Mouse (Mus musculus) effector memory CD4-positive, alpha-beta T cell, adult 5 months (primary cell): Measurements from ENCODE around the gene Isy1. TPM values are rescaled to one million over a fixed set of nuclear protein-coding genes. Genes with fewer than 3 reads are reported as not detected.

Experiments
- polyA plus RNA-seq: library from polyadenylated mRNA; unstranded; fragments of 100-300 nt; shearing (Covaris generic); gene quantifications from one replicate; pipeline ENCODE4 v1.2.1, GENCODE M21; 2017

The Isy1 gene
- 448 TPM for polyA plus RNA-seq

GRCm38 (mm10) chr6:87838551-87839197 is at the start of gene Isy1:
Isy1 (minus strand) TSS chr6:87838798.

DNA sequence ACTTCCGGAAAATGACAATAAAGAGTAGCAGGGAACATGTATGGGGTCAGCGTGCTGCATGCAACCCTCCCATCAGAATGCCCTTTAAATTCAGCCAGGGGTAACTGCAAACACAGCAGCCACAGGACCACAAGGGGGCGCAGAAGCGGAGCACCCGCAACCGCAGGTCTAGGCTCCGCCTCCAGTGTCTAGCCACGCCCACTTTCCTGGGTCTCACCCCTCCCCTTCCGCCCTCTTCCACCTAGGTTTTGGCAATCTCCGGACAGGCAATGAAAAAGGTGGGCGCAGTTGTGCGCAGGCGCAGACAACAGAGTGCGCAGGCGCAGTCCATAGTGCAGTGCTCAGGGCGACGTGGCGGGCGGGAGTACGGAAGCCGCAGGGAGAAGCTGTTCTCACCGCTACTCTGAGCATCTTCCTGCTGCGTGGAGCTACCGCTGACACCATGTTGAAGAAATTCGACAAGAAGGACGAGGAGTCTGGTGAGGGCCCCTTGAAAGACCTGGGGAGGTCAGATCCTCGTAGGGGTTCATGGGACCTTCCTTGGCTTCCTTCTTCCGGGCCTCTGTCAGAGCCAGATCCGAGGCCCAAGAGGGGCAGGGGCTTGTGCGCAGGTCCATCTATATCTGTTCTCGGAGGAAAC is 49.1 kb upstream of the Isy1 start, which contains the start of gene Copg1:
Gene Copg1, plus strand, starts transcription at position 221 of the 640 bp plus-strand sequence.

GRCm38 (mm10) chr6:87850900-87851614 is 12.5 kb upstream of the Isy1 start, which contains the start of gene Cnbp:
Cnbp (minus strand) TSS chr6:87851106.

DNA sequence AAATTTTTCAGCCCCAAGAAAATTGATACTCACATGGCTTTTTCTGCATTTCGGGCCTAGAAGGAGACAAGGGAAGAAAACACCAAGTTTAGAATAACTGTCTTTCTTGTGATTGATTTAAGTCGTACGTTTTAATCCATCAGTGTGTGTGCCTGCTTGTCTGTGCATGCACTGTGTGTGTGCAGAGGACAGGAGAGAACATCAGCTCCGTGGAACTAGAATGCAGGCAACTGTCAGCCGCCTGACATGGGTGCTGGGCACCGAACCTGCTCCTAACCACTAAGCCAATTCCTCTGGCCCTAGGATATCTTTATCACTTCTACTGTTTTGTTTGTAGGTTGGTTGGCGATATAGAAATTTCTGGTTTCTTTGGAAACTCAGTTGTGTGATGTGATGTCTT is 2.9 kb downstream of the Isy1 start, which contains the start of gene Gm45140:
Gene Gm45140, minus strand, starts transcription at position 101 of the 400 bp plus-strand sequence.

GRCm38 (mm10) chr6:87811675-87812338 is 26.8 kb downstream of the Isy1 start, which contains the start of gene Rab43:
Rab43 (minus strand) TSS chr6:87812164.

GRCm38 (mm10) chr6:87777842-87778241 is 60.8 kb downstream of the Isy1 start, which contains the start of gene Gp9:
Gp9 (plus strand) TSS chr6:87778072.

Other genes with a start within 250 kb of the Isy1 start
- gene Prokr1, start 248.1 kb downstream of the Isy1 start, polyA plus RNA-seq = 0.46 TPM
- gene Aplf, start 166.6 kb downstream of the Isy1 start, polyA plus RNA-seq = 3.9 TPM
- 0.40 TPM for gene Efcc1, start 107.9 kb downstream of the Isy1 start, polyA plus RNA-seq
- not detected for gene Gp9, start 60.7 kb downstream of the Isy1 start, polyA plus RNA-seq
- gene Rab43, start 26.6 kb downstream of the Isy1 start, polyA plus RNA-seq = 79.6 TPM
- gene Gm45140, start 3.0 kb downstream of the Isy1 start, polyA plus RNA-seq = 58.1 TPM
- 2,164 TPM for gene Cnbp, start 12.3 kb upstream of the Isy1 start, polyA plus RNA-seq
- 165 TPM for gene Copg1, start 49.0 kb upstream of the Isy1 start, polyA plus RNA-seq
- 98.1 TPM for gene Hmces, start 75.1 kb upstream of the Isy1 start, polyA plus RNA-seq
- not detected for gene H1fx, start 142.8 kb upstream of the Isy1 start, polyA plus RNA-seq
- gene Rab7, start 206.5 kb upstream of the Isy1 start, polyA plus RNA-seq = 287 TPM
- gene Rpn1, start 245.7 kb upstream of the Isy1 start, polyA plus RNA-seq = 111 TPM